Mouse (Mus musculus) heart, postnatal 0 days (tissue): ENCODE measurements around the gene Gabbr2.

Experiments
- CTCF ChIP-seq: IDR thresholded peaks from 2 replicates; pipeline ENCODE4 v1.5.1; 2016; ENCODE audit warnings: antibody characterized with exemption, control low read depth, low read depth
- EP300 ChIP-seq: IDR thresholded peaks from 2 replicates; pipeline ENCODE4 v1.6.1; 2016; ENCODE audit warnings: antibody characterized with exemption, low read depth

DNA sequence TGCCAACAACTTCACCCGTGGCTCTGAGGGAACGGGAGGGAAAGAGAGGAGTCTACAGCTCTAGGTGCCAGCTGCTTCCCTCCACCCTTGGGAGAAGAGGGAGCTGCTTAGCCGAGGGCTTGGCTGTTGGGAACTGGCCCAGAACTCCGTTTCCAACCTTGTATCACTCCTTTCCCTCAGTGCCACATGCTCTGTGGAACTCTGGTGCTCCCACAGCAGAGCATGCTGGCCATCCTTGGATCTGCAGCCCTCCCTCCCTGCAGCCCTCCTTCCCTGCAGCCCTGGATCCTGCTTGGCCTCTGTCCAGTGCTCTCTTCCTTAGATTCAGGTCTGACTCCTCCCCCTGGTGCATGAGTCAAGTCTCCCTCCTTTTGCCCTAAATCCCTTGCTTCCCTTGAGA lies 176.7 kb downstream of the Gabbr2 start:
- peak; percentile 9; the same call in 1 of the 2 replicates for TF ChIP-seq CTCF
- no peak for TF ChIP-seq EP300
